Mouse (Mus musculus): ENCODE results near the gene Gm5150.
"Not testable (repeated sequence)": the region's sequence is repeated elsewhere in the genome, so short reads cannot be mapped to it uniquely, and the experiment has no call there.

Gene Gm5150

DNA sequence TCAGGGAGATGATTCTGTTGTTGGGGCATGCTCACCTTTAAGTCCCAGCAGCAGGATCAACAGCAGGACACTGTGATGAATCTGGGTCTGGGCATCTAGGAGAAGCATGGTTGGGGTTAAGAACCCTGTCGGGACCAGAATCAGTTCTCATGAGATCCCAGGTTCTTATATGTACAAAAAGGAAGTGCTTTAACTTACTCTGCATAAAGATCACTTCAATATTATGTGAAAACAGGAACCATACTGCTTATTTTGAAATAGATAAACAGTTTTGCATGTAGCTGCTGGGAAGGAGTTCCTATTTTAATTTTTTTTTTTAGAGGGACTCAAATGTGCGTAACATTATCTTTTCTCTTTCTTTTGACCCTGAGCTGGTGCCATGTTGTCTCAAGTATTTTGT, at the start of gene Gm5150:
Gene Gm5150 (minus strand): TSS at position 223 of the 400 bp plus-strand sequence.
- peak; percentile 11 for DNase-seq (ENCODE audit: low read depth)

DNA sequence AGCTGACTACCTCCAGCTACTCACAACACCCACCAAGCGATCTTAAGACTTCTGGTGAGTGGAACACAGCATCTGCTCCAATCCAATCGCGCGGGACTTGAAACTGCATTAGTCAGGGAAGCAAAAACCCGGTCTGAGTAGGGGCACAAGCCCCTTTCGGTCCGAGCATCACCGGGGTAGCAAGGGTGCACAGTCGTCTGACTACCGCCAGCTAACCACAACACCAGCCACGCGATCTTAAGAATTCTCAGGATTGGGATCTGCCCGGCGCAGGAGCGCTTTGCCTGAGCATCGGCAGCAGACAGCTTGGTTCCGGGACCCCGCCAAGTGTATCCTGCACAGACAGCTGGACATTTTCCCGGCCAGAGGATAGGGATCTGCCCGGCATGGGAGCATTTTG, 45.5 kb upstream of the Gm5150 start:
- not testable (repeated sequence) for DNase-seq (ENCODE audit: low read depth)

DNA sequence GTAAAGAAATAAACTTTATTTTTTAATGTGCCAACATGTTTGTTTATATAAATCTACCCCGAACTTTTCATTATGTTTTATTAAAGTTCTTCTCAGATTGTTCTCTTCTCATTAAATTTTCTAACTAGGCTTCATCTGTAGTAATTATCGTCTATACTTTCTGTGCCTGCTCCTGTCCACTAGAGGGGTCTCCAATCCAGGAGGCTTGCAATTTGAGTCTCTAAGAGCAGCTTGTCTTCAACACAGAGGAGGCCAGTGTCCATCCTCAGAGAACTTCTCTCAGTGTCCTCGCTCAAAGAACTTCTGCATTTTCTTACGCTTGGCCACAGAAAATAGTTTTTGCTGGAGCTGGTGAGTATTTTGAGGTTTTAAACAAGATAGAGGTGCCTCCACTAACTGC, 41.1 kb upstream of the Gm5150 start:
- DNase-seq (ENCODE audit: low read depth) = peak; percentile 23

DNA sequence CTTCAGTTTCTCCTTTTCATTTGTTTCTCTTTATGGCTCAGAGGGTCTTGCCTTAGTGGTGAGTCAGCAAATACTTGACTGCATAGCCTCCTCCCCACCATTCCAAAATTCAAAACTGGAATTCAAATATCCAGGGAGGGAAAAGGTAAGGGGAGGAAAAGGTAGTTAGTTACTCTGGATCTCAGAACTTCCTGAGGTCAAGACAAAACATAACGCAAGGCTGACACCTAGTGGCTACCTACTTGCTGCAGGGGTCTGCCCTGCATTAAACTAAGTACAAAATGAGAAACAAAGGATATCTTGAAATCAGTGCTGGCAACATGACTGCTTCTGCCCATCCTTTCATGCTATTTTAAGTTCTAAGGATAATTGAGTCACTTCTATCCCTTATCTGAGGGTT, 37.1 kb upstream of the Gm5150 start:
- peak; percentile 49 for DNase-seq (ENCODE audit: low read depth)

DNA sequence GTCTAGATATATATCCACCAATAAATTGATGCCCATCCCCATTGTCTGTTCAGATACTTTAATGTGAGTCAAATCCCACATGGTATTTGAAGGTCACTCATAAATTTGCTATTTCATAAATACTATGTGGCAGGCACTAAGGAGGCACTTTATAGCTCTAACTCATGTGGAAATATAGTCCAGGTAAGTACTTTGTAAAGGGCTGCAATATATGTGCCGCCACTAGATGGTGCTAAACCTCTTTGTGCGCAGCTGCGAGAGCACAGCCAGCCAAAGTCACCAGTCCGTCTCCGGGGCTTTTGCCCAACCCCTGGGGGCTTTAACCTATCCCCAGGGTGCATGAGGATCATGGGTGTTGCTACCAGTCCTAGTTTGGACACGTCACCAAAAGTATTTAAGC, 18.8 kb upstream of the Gm5150 start:
- peak; percentile 26 for DNase-seq (ENCODE audit: low read depth)

DNA sequence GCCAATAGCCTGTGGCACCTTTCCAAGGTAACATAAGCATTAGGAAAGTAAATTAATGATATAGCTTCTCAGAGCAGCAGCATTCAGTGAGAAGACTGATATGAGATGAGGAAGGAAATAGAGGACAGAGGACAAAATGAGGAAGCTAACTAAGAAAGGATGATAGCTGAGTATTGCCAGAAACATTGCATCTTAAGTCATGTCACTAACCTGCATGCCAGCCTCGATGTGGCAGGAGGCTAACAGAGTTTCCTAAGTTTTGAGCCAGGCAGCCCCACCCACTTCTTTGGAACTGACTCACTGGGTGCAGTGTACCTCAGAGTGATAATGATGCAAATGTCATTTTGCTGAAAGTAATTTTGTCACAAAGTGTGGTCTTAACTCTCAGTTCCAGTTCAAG, 16.0 kb upstream of the Gm5150 start:
- peak; percentile 11 for DNase-seq (ENCODE audit: low read depth)

DNA sequence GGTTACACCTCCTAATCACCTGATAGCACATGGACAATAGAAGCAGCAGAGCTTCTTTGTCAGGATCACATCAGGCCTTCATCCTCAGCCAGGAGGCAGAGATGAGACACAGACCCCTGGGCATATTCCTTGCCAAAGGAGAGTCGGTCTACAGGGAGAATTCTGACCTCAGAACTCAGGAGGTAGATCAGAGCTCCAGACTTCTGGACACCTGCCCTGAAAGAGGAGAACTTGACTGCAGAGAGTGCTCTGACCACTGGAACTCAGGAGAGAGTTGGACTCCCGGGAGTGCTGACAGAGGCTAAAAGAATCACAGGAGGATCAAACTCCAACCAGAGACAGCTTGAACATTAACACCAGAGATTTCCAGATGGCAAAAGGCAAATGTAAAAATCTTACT, 8.2 kb upstream of the Gm5150 start:
- DNase-seq (ENCODE audit: low read depth) = not testable (repeated sequence)

DNA sequence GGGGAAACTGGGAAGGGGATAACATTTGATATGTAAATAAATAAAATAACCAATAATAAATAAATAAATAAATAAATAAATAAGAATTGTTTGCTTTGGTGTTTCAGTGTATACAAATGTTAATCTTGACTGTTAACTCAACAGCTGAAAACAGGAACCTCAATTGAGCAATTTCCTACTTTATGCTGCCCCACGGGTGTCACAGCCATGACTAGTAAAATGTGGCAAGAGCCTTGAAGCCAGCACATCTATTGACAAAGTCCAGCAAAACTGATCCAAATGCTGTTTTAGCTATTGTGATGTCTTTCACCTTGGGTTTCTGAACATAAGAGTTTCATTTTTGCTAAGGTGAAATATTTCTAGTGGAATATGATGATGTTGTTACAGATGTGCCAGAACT, 1.6 kb upstream of the Gm5150 start:
- peak; percentile 62 for DNase-seq (ENCODE audit: low read depth)

DNA sequence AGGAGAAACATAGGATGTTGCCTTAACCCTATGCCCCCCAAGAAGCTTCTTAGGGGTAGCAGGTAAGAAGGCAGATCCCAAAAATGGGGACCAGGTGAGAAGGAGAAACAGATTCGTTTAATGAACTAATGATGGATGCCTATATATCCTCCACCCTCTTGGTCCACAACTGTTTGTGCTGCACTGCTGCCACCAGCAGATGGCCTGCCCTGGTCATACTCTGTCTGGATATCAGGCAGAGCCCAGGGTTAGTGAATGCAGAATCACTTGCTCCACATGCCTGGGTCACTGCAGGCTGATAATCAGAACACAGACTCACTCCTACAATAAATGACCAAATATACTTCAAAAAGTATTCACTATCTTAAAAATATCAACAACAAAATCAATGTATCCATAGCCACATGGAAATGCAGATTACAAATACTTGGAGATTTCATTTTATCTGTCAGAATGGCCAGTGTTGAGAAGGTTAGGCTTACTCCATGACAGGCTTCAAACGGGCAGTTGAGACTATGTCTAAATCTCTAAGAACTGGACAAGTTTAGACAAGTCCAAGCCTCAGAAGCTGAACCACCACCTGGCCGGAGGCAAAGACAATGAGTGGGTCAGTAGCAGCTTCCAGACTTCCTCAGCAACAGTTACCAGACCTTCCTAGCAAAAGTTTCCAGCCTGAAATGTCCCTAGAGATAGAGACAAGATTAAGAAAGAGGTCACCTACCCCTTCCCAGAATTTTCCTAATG, 2.2 kb downstream of the Gm5150 start:
- DNase-seq (ENCODE audit: low read depth) = no peak

DNA sequence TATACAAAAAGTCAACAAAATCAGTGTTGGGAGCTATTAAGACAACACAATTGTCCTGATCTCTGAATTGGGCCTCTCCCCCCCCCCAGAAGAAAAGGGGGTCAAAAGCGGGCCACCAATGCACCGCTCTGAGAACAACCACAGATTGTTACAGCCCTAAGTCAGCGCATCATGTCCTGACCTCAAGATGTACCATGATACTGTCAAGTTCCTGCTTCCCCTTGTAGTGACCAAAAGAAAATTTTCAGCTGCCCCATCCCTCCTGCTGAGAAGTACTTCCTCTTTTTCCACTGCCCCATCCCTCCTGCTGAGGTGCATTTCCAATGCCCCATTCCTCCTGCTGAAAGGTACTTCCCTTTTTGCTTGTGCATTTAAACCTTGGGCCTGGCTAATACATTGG, 6.8 kb downstream of the Gm5150 start:
- not testable (repeated sequence) for DNase-seq (ENCODE audit: low read depth)

DNA sequence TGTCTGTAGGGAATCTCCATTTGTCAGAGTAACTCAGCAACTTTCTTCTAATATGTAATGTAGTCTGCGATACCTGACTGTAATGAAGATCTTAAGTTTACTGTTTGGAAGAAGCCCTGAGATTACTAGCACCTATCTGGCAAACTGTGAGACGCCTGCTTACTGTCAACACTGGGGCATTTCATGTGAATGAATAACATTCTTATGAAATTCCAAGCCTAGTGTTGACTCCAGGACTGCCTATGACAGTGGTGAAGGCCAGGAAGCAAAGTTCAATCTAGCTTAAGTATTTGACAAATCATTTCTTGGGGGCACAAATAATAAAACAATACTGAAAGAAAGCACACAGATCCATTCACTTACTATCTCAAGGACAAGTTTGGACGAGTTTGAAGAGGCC, 24.0 kb downstream of the Gm5150 start:
- no peak for DNase-seq (ENCODE audit: low read depth)

DNA sequence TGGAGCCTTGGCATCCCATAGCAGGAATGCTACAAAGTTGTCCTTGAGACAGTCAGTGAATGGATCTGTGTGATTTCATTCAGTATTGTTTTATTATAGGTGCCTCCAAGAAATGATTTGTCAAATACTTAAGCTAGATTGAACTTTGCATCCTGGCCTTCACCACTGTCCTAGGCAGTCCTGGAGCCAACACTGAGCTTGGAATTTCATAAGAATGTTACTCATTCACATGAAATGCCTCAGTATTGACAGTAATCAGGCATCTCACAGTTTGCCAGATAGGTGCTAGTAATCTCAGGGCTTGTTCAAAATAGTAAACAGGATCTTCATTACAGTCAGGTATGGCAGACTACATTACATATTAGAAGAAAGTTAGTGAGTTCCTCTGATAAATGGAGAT, 49.3 kb downstream of the Gm5150 start:
- DNase-seq (ENCODE audit: low read depth) = no peak
